Mouse (Mus musculus): ENCODE measurements around the gene Tmc6. TPM values are rescaled to one million over a fixed set of nuclear protein-coding genes. Genes with fewer than 3 reads are reported as not detected.

Tmc6 gene
- polyA plus RNA-seq, 1 experiment from 2014 or later = 39.2 TPM

DNA sequence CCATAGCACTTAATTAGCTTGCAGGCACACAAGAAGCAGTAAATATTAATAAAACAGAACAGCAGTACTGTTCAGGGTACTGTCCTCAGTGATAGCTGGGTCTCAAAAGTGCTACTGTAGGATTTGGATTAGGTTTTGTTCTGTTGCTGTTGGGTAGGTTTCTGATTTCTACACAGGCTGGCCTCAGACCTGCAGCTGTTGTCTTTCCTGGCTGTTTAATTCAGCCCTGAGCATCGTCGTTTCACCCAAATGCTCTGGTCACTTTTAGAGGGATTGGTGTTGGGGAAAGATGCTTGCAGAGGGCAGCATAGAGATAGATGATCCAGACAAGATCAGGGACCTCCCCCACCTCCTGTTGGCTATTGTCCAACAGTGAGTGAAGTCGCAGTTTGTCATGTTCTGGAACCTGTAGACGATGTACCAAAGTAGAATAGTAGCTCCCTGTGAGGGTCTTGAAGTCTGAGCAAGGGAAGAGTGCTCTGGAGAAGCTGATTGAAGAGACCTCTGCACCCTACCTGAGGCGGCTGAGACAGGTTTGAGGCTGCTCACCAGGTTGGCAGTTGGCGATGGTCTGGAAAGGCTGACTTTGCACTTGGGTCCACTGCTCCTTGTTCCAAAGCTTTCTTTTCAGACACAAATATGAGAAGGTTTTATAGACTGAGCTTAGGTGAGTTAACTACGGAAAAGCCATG, 52.1 kb downstream of the Tmc6 start:
- peak; percentile 68 for ATAC-seq (replicated peaks; ENCODE audit: low FRiP score, low read depth)
- H3K27ac ChIP-seq = peak overlapping the region; percentile 61
- 0 out of 2 replicates have a peak, but pooled peaks cover 7% of the 10 kb centered on the region for H3K36me3 ChIP-seq (ENCODE audit: insufficient read depth, low read length)
- no peak overlapping the region for H3K4me2 ChIP-seq (ENCODE audit: low read length)
- no peak for DNase-seq (ENCODE audit: low spot score)
- WGBS = 47% methylated on average over 7 of the region's 7 CpGs
- H3K4me1 ChIP-seq (replicated peaks; ENCODE audit: insufficient read depth, low read length) = peaks cover 27% of the 10 kb centered on the region
- no peaks in the 10 kb centered on the region for H3K9me3 ChIP-seq (replicated peaks; ENCODE audit: low read length)
- H3K4me3 ChIP-seq (replicated peaks; ENCODE audit: low read depth, low read length) = no peak overlapping the region
- H3K27me3 ChIP-seq (ENCODE audit: insufficient read depth, low read length) = no peaks in the 10 kb centered on the region
- TF ChIP-seq CTCF (IDR thresholded peaks at IDR 0.05; ENCODE audit: low read depth) = no peak
- H3K9ac ChIP-seq (ENCODE audit: low read depth, low read length) = no peak overlapping the region

DNA sequence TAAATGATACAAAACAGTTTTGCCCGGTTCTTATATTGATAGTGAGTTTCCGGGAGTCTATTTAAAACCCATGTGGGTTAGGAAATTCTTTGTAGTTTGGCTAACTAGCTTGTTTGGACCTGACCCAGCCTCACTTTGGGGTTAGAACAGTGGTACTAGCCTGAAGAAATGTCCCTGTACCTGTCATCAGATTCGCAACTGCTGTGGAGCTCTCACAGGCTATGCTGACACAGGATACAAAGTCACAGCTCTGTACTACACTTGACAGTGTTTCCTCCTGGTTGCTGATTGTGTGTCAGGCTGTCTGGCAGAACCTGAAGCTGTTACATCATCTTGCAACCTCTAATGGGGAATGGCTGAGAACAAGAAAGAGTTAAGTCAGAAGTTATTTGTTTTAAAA, 52.7 kb downstream of the Tmc6 start:
- peak; percentile 33 for DNase-seq (ENCODE audit: low spot score)
- 57% methylated on average over 3 of the region's 3 CpGs for WGBS

DNA sequence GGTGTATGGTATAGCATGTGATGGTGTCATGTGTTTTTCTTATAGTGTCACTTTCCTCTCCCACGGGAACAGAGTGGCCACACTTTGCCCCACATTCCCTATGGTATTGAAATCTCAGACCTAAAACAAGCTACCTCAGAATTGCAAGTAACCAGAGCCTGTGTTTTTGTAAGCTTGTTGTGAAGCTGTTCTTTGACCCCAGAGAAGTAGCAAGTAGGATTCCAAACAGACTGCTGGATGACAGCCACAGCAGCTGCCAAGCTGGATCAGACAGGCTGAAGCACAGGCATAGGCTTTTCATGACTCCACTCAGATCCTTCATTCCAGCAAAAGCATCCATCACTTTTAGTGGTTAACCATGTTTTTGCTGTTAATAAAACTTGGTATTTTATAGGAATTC, 53.2 kb downstream of the Tmc6 start:
- TF ChIP-seq CTCF (IDR thresholded peaks at IDR 0.05; ENCODE audit: low read depth) = no peak
- Histone ChIP-seq H3K4me2 (ENCODE audit: low read length) (no peak overlapping the region), H3K4me1 (replicated peaks; ENCODE audit: insufficient read depth, low read length) (peaks cover 27% of the 10 kb centered on the region), H3K27me3 (ENCODE audit: insufficient read depth, low read length) (no peaks in the 10 kb centered on the region), H3K9me3 (replicated peaks; ENCODE audit: low read length) (no peaks in the 10 kb centered on the region), H3K27ac (peak overlapping the region; percentile 61), H3K36me3 (ENCODE audit: insufficient read depth, low read length) (peaks cover 8% of the 10 kb centered on the region; the same call in 1 of the 2 replicates), H3K4me3 (replicated peaks; ENCODE audit: low read depth, low read length) (no peak overlapping the region), H3K9ac (ENCODE audit: low read depth, low read length) (no peak overlapping the region)
- 0 out of 2 replicates have a peak, but pooled peaks have one; percentile 40 for ATAC-seq (replicated peaks; ENCODE audit: low FRiP score, low read depth)
- 35% methylated on average over 1 of the region's 1 CpGs for WGBS
- DNase-seq (ENCODE audit: low spot score) = peak; percentile 92

More for the DNA sequence above, 52.7 kb downstream of the Tmc6 start:
- 0 out of 2 replicates have a peak, but pooled peaks cover 7% of the 10 kb centered on the region for H3K36me3 ChIP-seq (ENCODE audit: insufficient read depth, low read length)
- H3K9ac ChIP-seq (ENCODE audit: low read depth, low read length) = no peak overlapping the region
- no peak for TF ChIP-seq CTCF (IDR thresholded peaks at IDR 0.05; ENCODE audit: low read depth)
- no peak overlapping the region for H3K4me3 ChIP-seq (replicated peaks; ENCODE audit: low read depth, low read length)
- peak overlapping the region; percentile 61 for H3K27ac ChIP-seq
- H3K4me1 ChIP-seq (replicated peaks; ENCODE audit: insufficient read depth, low read length) = peaks cover 27% of the 10 kb centered on the region
- H3K27me3 ChIP-seq (ENCODE audit: insufficient read depth, low read length) = no peaks in the 10 kb centered on the region
- ATAC-seq (replicated peaks; ENCODE audit: low FRiP score, low read depth) = no peak
- H3K9me3 ChIP-seq (replicated peaks; ENCODE audit: low read length) = no peaks in the 10 kb centered on the region
- no peak overlapping the region for H3K4me2 ChIP-seq (ENCODE audit: low read length)

DNA sequence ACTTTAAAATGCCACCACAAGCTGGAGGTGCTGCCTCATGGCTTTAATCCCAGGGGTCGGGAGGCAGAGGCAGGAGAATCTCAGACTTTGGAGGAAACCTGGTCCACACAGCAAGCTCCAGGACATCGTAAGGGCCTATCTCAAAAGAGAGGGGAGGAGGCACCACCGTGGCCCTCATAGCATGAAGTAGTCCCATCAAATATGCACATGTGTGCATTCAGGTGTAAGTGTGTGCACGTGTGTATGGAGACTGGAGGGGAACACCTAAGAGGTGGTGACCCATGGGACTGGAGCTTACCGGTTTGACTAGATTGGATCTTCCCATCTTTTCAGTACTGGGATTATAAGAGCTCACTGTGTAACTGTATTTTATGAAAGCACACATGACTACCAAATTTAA, 53.8 kb downstream of the Tmc6 start:
- no peak for ATAC-seq (replicated peaks; ENCODE audit: low FRiP score, low read depth)
- DNase-seq (ENCODE audit: low spot score) = no peak
- WGBS = 74% methylated on average over 5 of the region's 5 CpGs
- Histone ChIP-seq H3K4me1 (replicated peaks; ENCODE audit: insufficient read depth, low read length) (peaks cover 27% of the 10 kb centered on the region), H3K9ac (ENCODE audit: low read depth, low read length) (no peak overlapping the region), H3K36me3 (ENCODE audit: insufficient read depth, low read length) (peaks cover 6% of the 10 kb centered on the region; the same call in 1 of the 2 replicates), H3K4me3 (replicated peaks; ENCODE audit: low read depth, low read length) (no peak overlapping the region), H3K4me2 (ENCODE audit: low read length) (no peak overlapping the region), H3K27ac (peak overlapping the region; percentile 61), H3K9me3 (replicated peaks; ENCODE audit: low read length) (no peaks in the 10 kb centered on the region), H3K27me3 (ENCODE audit: insufficient read depth, low read length) (no peaks in the 10 kb centered on the region)
- TF ChIP-seq CTCF (IDR thresholded peaks at IDR 0.05; ENCODE audit: low read depth) = no peak

DNA sequence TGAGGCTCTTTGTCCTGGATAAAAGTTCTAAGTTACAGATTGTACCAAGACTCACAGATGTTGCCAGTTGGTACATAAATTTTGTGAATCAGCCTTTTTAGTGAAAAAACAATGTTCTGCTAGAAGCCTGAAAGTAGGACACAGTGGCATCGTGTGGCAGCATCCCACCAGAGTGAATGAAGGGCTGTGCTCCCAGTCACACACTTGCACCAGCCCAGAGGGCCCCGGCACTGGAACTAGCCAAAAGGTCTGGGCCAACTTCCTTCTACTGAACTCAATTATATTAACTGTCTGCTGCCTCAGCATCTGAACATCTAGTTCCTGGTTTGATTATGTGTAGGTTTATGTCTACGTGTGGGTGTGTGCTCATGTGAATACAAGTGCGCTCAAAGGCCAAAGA, 55.0 kb downstream of the Tmc6 start:
- H3K4me3 ChIP-seq (replicated peaks; ENCODE audit: low read depth, low read length) = no peak overlapping the region
- H3K36me3 ChIP-seq (ENCODE audit: insufficient read depth, low read length) = peaks cover 17% of the 10 kb centered on the region
- no peak for TF ChIP-seq CTCF (IDR thresholded peaks at IDR 0.05; ENCODE audit: low read depth)
- H3K27ac ChIP-seq = no peak overlapping the region
- H3K9me3 ChIP-seq (replicated peaks; ENCODE audit: low read length) = no peaks in the 10 kb centered on the region
- no peak overlapping the region for H3K4me2 ChIP-seq (ENCODE audit: low read length)
- DNase-seq (ENCODE audit: low spot score) = no peak
- no peak for ATAC-seq (replicated peaks; ENCODE audit: low FRiP score, low read depth)
- WGBS = 88% methylated on average over 4 of the region's 4 CpGs
- H3K4me1 ChIP-seq (replicated peaks; ENCODE audit: insufficient read depth, low read length) = peaks cover 27% of the 10 kb centered on the region
- no peak overlapping the region for H3K9ac ChIP-seq (ENCODE audit: low read depth, low read length)
- no peaks in the 10 kb centered on the region for H3K27me3 ChIP-seq (ENCODE audit: insufficient read depth, low read length)

DNA sequence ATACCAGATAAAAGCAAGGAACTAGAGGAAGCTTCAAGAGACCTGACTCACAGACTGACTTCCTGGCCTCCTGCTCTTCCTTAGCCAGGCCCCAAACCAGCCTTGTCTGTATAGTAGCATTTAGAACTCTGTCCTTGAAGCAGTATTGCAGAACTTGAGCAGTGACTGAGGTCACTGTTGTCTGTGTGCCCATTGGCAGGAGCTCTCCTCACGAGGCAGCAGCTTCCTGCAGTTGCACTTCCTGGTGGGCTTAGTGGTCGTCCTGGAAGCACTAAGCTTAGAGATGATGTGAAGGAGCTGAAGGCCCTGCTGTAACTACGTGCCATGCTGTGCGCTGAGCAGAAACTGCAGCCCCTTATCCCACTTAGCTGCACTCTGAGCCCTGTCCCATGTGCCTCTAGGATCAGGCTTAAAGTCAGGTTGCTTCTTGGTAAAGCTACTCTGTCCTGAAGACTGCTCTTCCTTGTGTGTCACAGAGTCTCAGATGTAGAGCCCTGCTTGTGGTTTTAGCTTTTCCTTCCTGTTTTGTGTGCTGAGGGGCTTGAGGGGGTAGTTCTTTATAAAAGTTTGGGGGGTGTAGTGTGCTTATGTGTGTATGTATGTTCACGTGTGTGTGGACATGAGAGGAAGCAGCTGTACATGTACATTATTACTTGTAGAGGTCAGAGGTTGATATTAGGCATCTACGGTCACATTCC, 57.2 kb downstream of the Tmc6 start:
- DNase-seq (ENCODE audit: low spot score) = no peak
- Histone ChIP-seq H3K36me3 (ENCODE audit: insufficient read depth, low read length) (peaks cover 39% of the 10 kb centered on the region), H3K9me3 (replicated peaks; ENCODE audit: low read length) (no peaks in the 10 kb centered on the region), H3K4me3 (replicated peaks; ENCODE audit: low read depth, low read length) (no peak overlapping the region), H3K27ac (no peak overlapping the region), H3K27me3 (ENCODE audit: insufficient read depth, low read length) (no peaks in the 10 kb centered on the region), H3K4me1 (replicated peaks; ENCODE audit: insufficient read depth, low read length) (peaks cover 14% of the 10 kb centered on the region), H3K9ac (ENCODE audit: low read depth, low read length) (no peak overlapping the region), H3K4me2 (ENCODE audit: low read length) (no peak overlapping the region)
- WGBS = 82% methylated on average over 6 of the region's 6 CpGs
- no peak for TF ChIP-seq CTCF (IDR thresholded peaks at IDR 0.05; ENCODE audit: low read depth)
- no peak for ATAC-seq (replicated peaks; ENCODE audit: low FRiP score, low read depth)

Measured in kidney, postnatal 0 days (tissue).